Mouse (Mus musculus) hindbrain, embryonic 11.5 days (tissue): Measurements from ENCODE around the gene Pim1. TPM values are rescaled to one million over a fixed set of nuclear protein-coding genes. Genes with fewer than 3 reads are reported as not detected.

Experiments
- ATAC-seq: fragments of 200-750 bp; cut with Nextera tagmentation; 2 replicates; pipeline ENCODE4 v1.8.0; 2017; ENCODE audit warnings: mild to moderate bottlenecking, moderate TSS enrichment, moderate library complexity; ENCODE audit not compliant: low FRiP score
- DNase-seq: peaks from one replicate; pipeline ENCODE4 v3.0.0-alpha.2; 2015; ENCODE audit warnings: low spot score
- H3K27ac ChIP-seq: fragments of 300-500 bp; sonication (generic); 2 replicates; pipeline ENCODE4 v1.5.1; 2014; ENCODE audit warnings: mild to moderate bottlenecking, low read depth, low read length
- H3K27me3 ChIP-seq: fragments of 300-500 bp; sonication (generic); 2 replicates; pipeline ENCODE4 v1.6.1; 2014; ENCODE audit warnings: mild to moderate bottlenecking, low read length, moderate library complexity, mixed read lengths; ENCODE audit not compliant: control insufficient read depth, insufficient read depth
- H3K36me3 ChIP-seq: fragments of 300-500 bp; sonication (generic); 2 replicates; pipeline ENCODE4 v1.6.1; 2014; ENCODE audit warnings: mild to moderate bottlenecking, low read length, moderate library complexity, mixed read lengths; ENCODE audit not compliant: control insufficient read depth, insufficient read depth
- H3K4me1 ChIP-seq: fragments of 300-500 bp; sonication (generic); replicated peaks from 2 replicates; pipeline ENCODE4 v1.6.1; 2014; ENCODE audit warnings: low read length, mixed read lengths; ENCODE audit not compliant: control insufficient read depth, insufficient read depth
- H3K4me2 ChIP-seq: fragments of 300-500 bp; sonication (generic); replicated peaks from 2 replicates; pipeline ENCODE4 v1.6.1; 2014; ENCODE audit warnings: mild to moderate bottlenecking, low read depth, low read length
- H3K4me3 ChIP-seq: fragments of 300-500 bp; sonication (generic); 2 replicates; pipeline ENCODE4 v1.5.1; 2014; ENCODE audit warnings: low read depth, low read length
- H3K9ac ChIP-seq: fragments of 300-500 bp; sonication (generic); 2 replicates; pipeline ENCODE4 v1.6.1; 2014; ENCODE audit warnings: low read depth, low read length
- H3K9me3 ChIP-seq: fragments of 300-500 bp; sonication (generic); 2 replicates; pipeline ENCODE4 v1.6.1; 2016; ENCODE audit warnings: low read length; ENCODE audit not compliant: control insufficient read depth
- WGBS: fragments of 180-500 bp; shearing (Covaris S2); extraction: QIAGEN DNeasy Blood & Tissue Kit; methylation state at CpG from one replicate; pipeline ENCODE4 v1.1.7; 2014; 5-methylcytosine and 5-hydroxymethylcytosine counted together
- polyA plus RNA-seq: library from polyadenylated mRNA; unstranded; fragments of >200 nt; fragmentation: Nextera tagmentation; extraction: Ambion mirVana; gene quantifications from 2 replicates; pipeline ENCODE4 v1.2.1, GENCODE M21; 2014

The Pim1 gene
- polyA plus RNA-seq, 1 experiment from 2014 or later, result 16.8 TPM

DNA sequence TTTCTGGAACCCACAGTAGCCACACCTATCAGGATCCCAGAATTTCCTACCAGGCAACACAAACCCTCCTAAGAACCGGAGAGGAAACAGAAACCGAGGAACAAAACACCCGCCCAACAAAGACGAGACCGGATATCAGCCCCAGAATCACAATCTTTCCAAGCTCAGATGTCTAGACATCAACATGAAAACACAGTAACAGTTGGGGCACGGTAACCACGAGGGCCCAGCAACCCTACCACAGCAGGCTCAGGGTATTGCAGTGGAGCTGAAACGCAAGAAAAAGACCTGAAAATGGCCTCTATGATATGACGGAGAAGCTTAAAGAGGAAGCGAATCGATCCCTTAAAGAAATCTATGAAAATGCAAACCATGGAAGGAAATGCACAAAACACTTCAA is 43.3 kb downstream of the Pim1 start:
- Histone ChIP-seq H3K9me3 (no peaks in the 10 kb centered on the region), H3K4me2 (no peak overlapping the region), H3K4me3 (no peak overlapping the region), H3K27me3 (no peaks in the 10 kb centered on the region), H3K27ac (no peak overlapping the region), H3K36me3 (no peaks in the 10 kb centered on the region), H3K4me1 (no peaks in the 10 kb centered on the region), H3K9ac (no peak overlapping the region)
- WGBS, result 94% methylated on average over 11 of the region's 11 CpGs
- DNase-seq (no peak), ATAC-seq (no peak)

DNA sequence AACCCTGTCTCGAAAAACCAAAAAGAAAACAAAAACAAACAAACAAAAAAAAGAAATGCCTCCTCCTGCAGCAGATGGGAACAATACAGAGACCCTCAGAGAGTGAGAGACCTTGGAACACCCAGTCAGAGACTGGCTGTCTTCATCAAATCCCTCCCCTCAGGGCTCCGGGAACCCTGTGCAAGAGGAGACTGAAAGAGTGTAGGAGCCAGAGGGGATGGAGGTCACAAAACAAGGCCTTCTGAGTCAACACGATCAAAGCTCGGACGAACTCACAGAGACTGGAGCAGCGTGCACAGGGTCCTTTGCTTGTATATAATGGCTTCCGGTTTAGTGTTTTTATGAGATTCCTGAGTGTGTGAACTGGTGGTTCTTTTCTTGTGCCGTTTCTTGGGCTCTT is 49.9 kb downstream of the Pim1 start:
- H3K36me3 ChIP-seq, result no peaks in the 10 kb centered on the region
- H3K9ac ChIP-seq, result no peak overlapping the region
- H3K4me3 ChIP-seq, result no peak overlapping the region
- no peaks in the 10 kb centered on the region for H3K27me3 ChIP-seq
- ATAC-seq (no peak), DNase-seq (no peak)
- H3K9me3 ChIP-seq, result no peaks in the 10 kb centered on the region
- H3K27ac ChIP-seq, result no peak overlapping the region
- no peaks in the 10 kb centered on the region for H3K4me1 ChIP-seq
- WGBS, result 85% methylated on average over 8 of the region's 8 CpGs
- no peak overlapping the region for H3K4me2 ChIP-seq

- ATAC-seq (no peak), DNase-seq (no peak)
- WGBS, result 81% methylated on average over 14 of the region's 14 CpGs
- Histone ChIP-seq H3K27me3 (no peaks in the 10 kb centered on the region), H3K36me3 (no peaks in the 10 kb centered on the region), H3K9me3 (no peaks in the 10 kb centered on the region), H3K4me2 (no peak overlapping the region), H3K27ac (no peak overlapping the region), H3K4me1 (no peaks in the 10 kb centered on the region), H3K9ac (no peak overlapping the region), H3K4me3 (no peak overlapping the region)
Observed at GRCm38 (mm10) chr17:29541419-29541818, 50.9 kb downstream of the Pim1 start.

- no peak overlapping the region for H3K4me2 ChIP-seq
- no peak overlapping the region for H3K27ac ChIP-seq
- WGBS, result 89% methylated on average over 19 of the region's 19 CpGs
- H3K4me1 ChIP-seq, result no peaks in the 10 kb centered on the region
- no peak for DNase-seq
- no peaks in the 10 kb centered on the region for H3K27me3 ChIP-seq
- no peak overlapping the region for H3K9ac ChIP-seq
- no peak overlapping the region for H3K4me3 ChIP-seq
- H3K9me3 ChIP-seq, result no peaks in the 10 kb centered on the region
- no peaks in the 10 kb centered on the region for H3K36me3 ChIP-seq
- ATAC-seq, result no peak
Observed at GRCm38 (mm10) chr17:29542831-29543690, 52.5 kb downstream of the Pim1 start.

- Histone ChIP-seq H3K36me3 (no peaks in the 10 kb centered on the region), H3K9ac (no peak overlapping the region), H3K9me3 (no peaks in the 10 kb centered on the region), H3K4me3 (no peak overlapping the region), H3K4me2 (no peak overlapping the region), H3K4me1 (no peaks in the 10 kb centered on the region), H3K27me3 (no peaks in the 10 kb centered on the region), H3K27ac (no peak overlapping the region)
- ATAC-seq (no peak), DNase-seq (no peak)
- WGBS, result 75% methylated on average over 2 of the region's 2 CpGs
Observed at GRCm38 (mm10) chr17:29544064-29544463, 53.5 kb downstream of the Pim1 start.

- Histone ChIP-seq H3K9me3 (no peaks in the 10 kb centered on the region), H3K4me1 (no peaks in the 10 kb centered on the region), H3K4me2 (no peak overlapping the region), H3K27ac (no peak overlapping the region), H3K27me3 (no peaks in the 10 kb centered on the region), H3K4me3 (no peak overlapping the region), H3K36me3 (no peaks in the 10 kb centered on the region), H3K9ac (no peak overlapping the region)
- ATAC-seq (no peak), DNase-seq (no peak)
- 90% methylated on average over 5 of the region's 5 CpGs for WGBS
Observed at GRCm38 (mm10) chr17:29545241-29545640, 54.7 kb downstream of the Pim1 start.

Other genes with a start within 250 kb of the Pim1 start
- gene Ppil1, start 226.6 kb upstream of the Pim1 start, polyA plus RNA-seq, result 128 and 142 TPM in 2 replicates
- gene BC004004, start 222.0 kb upstream of the Pim1 start, polyA plus RNA-seq, result 75.5 and 79.4 TPM in 2 replicates
- 0.32 and 0.67 TPM in 2 replicates for gene Pi16, start 173.1 kb upstream of the Pim1 start, polyA plus RNA-seq
- gene Mtch1, start 142.8 kb upstream of the Pim1 start, polyA plus RNA-seq, result 356 and 425 TPM in 2 replicates
- gene Fgd2, start 129.8 kb upstream of the Pim1 start, polyA plus RNA-seq, result 2.7 and 4.2 TPM in 2 replicates
- gene Gm17657, start 58.9 kb downstream of the Pim1 start, polyA plus RNA-seq, result not detected in 2 replicates
- 15.3 and 17.2 TPM in 2 replicates for gene Tbc1d22b, start 59.0 kb downstream of the Pim1 start, polyA plus RNA-seq
- gene Tmem217, start 61.6 kb downstream of the Pim1 start, polyA plus RNA-seq, result 0.50 and 0.60 TPM in 2 replicates
- 113 and 116 TPM in 2 replicates for gene Rnf8, start 124.0 kb downstream of the Pim1 start, polyA plus RNA-seq
- gene Gm28043, start 124.1 kb downstream of the Pim1 start, polyA plus RNA-seq, result 2.9 and 3.2 TPM in 2 replicates
- gene Cmtr1, start 169.8 kb downstream of the Pim1 start, polyA plus RNA-seq, result 107 and 141 TPM in 2 replicates
- gene Ccdc167, start 226.3 kb downstream of the Pim1 start, polyA plus RNA-seq, result 14.8 and 15.2 TPM in 2 replicates